Mouse (Mus musculus) megakaryocyte-erythroid progenitor cell, adult 5-6 weeks (primary cell): Measurements from ENCODE around the gene Ift80. TPM values are rescaled to one million over a fixed set of nuclear protein-coding genes. Genes with fewer than 3 reads are reported as not detected.

ENCODE experiments used
- ATAC-seq: replicated peaks from 2 replicates; pipeline ENCODE4 v1.8.0; 2016; ENCODE audit warnings: mild to moderate bottlenecking, inconsistent platforms; ENCODE audit not compliant: severe bottlenecking, poor library complexity, low FRiP score, low TSS enrichment
- total RNA-seq, 2 experiments: library from RNA; stranded (forward) in 1 of 2; stranded (reverse) in 1 of 2; fragments of 200-1000, 215-1000 nt in 1 of 2; fragments of >200 nt in 1 of 2; fragmentation: Nextera tagmentation in 1 of 2; gene quantifications; 2 replicates each; pipeline ENCODE4 v1.2.3; 2014 to 2017

Gene Ift80
- total RNA-seq, 2 experiments from 2014 or later, result 20.1 to 26.8 TPM

DNA sequence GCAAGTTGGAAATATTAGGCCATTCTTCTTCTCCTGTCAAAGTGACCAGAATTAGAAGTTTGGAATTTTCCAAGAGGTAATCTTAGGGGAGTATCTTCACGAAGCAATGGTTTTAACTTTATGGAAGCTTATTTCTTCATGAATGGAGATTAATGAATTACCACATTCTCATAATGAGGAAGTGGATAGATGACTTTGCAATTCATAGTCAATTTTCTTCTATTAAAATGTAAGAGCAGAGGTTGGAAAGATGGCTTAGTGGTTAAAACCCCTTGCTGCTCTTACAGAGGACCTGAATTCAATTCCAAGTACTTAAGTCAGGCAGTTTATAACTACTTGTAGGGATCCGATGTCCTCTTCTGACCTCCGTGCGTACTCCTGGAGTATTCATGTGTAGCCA is 160.3 kb downstream of the Ift80 start:
- ATAC-seq, result no peak

Other genes with a start within 250 kb of the Ift80 start
- gene 1110032F04Rik, start 135.0 kb downstream of the Ift80 start, total RNA-seq (2014; fragmentation: Nextera tagmentation), result 1.5 and 4.0 TPM in 2 replicates
- 0.91 and 3.1 TPM in 2 replicates for gene 1110032F04Rik, start 135.0 kb downstream of the Ift80 start, total RNA-seq (2017)
- 208 and 219 TPM in 2 replicates for gene Smc4, start 168 bp upstream of the Ift80 start, total RNA-seq (2014; fragmentation: Nextera tagmentation)
- 621 and 796 TPM in 2 replicates for gene Smc4, start 168 bp upstream of the Ift80 start, total RNA-seq (2017)
- gene Trim59, start 40.2 kb upstream of the Ift80 start, total RNA-seq (2014; fragmentation: Nextera tagmentation), result 37.8 and 49.7 TPM in 2 replicates
- 24.1 and 29.0 TPM in 2 replicates for gene Trim59, start 40.2 kb upstream of the Ift80 start, total RNA-seq (2017)
- 42.1 and 50.2 TPM in 2 replicates for gene Kpna4, start 122.5 kb upstream of the Ift80 start, total RNA-seq (2014; fragmentation: Nextera tagmentation)
- 52.4 and 66.5 TPM in 2 replicates for gene Kpna4, start 122.5 kb upstream of the Ift80 start, total RNA-seq (2017)
- not detected in 2 replicates for gene Arl14, start 217.8 kb upstream of the Ift80 start, total RNA-seq (2014; fragmentation: Nextera tagmentation)
- gene Arl14, start 217.8 kb upstream of the Ift80 start, total RNA-seq (2017), result not detected in 2 replicates